ENCODE assay signal across 9 mouse cellular contexts in genomic region chr17:32235534-32236191, GRCm38 (mm10). TPM values are rescaled to one million over a fixed set of nuclear protein-coding genes. Genes with fewer than 3 reads are reported as not detected.
DNase-seq lines count a peak whose midpoint lies in the region; ATAC-seq and TF ChIP-seq lines count a peak whose summit lies in the region.
"Had no signal": no experiment of that assay in that cellular context is flagged by ENCODE, and none has a peak within 500 bp of the region (broad histone marks: within the 10 kb centered on the region; RNA-seq: fewer than 3 reads in every experiment).

No protein-coding gene starts in this region.

- no peaks in the 10 kb centered on the region for H3K27me3 ChIP-seq in embryonic facial prominence, embryonic 12.5 days
- no peaks in the 10 kb centered on the region for H3K27me3 ChIP-seq in kidney, embryonic 14.5 days (ENCODE audit: control insufficient read depth, insufficient read depth, low read length)
- no peaks in the 10 kb centered on the region for H3K27me3 ChIP-seq in limb, embryonic 14.5 days (ENCODE audit: control insufficient read depth, insufficient read depth, low read length)

- peaks cover 19% of the 10 kb centered on the region for H3K4me1 ChIP-seq in embryonic facial prominence, embryonic 12.5 days
- H3K4me1 ChIP-seq in kidney, embryonic 14.5 days (ENCODE audit: control insufficient read depth, insufficient read depth, low read length): no peaks in the 10 kb centered on the region
- peaks cover 9% of the 10 kb centered on the region; the same call in 1 of the 2 replicates for H3K4me1 ChIP-seq in limb, embryonic 14.5 days (ENCODE audit: control insufficient read depth, insufficient read depth, low read length)

- H3K27ac ChIP-seq in embryonic facial prominence, embryonic 12.5 days: peak overlapping the region; percentile 37
- 0 out of 2 replicates have a peak overlapping the region, but pooled peaks have one; percentile 17 for H3K27ac ChIP-seq in kidney, embryonic 14.5 days (ENCODE audit: low read depth, low read length)
- H3K27ac ChIP-seq in limb, embryonic 14.5 days (replicated peaks; ENCODE audit: low read depth, low read length): peak overlapping the region; percentile 23

- no peak for TF ChIP-seq POLR2A in limb, embryonic 14.5 days (IDR thresholded peaks at IDR 0.05; ENCODE audit: borderline replicate concordance, extremely low read depth, insufficient read depth, insufficient read length)

- no peak overlapping the region for H3K4me3 ChIP-seq in embryonic facial prominence, embryonic 12.5 days
- no peak overlapping the region for H3K4me3 ChIP-seq in kidney, embryonic 14.5 days (ENCODE audit: low read length)
- no peak overlapping the region for H3K4me3 ChIP-seq in limb, embryonic 14.5 days (replicated peaks; ENCODE audit: low read length)

- no peaks in the 10 kb centered on the region for H3K9me3 ChIP-seq in embryonic facial prominence, embryonic 12.5 days
- no peaks in the 10 kb centered on the region for H3K9me3 ChIP-seq in kidney, embryonic 14.5 days (ENCODE audit: control insufficient read depth, low read length)
- no peaks in the 10 kb centered on the region for H3K9me3 ChIP-seq in limb, embryonic 14.5 days (ENCODE audit: control insufficient read depth, low read length)

- H3K36me3 ChIP-seq in embryonic facial prominence, embryonic 12.5 days: peaks cover 5% of the 10 kb centered on the region
- H3K36me3 ChIP-seq in kidney, embryonic 14.5 days (ENCODE audit: control insufficient read depth, insufficient read depth, low read length): no peaks in the 10 kb centered on the region; the same call in 1 of the 2 replicates
- H3K36me3 ChIP-seq in limb, embryonic 14.5 days (ENCODE audit: control insufficient read depth, insufficient read depth, low read length): peaks cover 5% of the 10 kb centered on the region; the same call in 1 of the 2 replicates

- peak; percentile 48 for DNase-seq in adrenal gland, postnatal 14 days
- DNase-seq in adrenal gland, postnatal 4 days (ENCODE audit: low spot score in 2 of 2): no peak
- peak; percentile 55 for DNase-seq in heart, adult 8-10 months (ENCODE audit: low spot score)
- DNase-seq in limb, embryonic 14.5 days (ENCODE audit: low spot score): peak; percentile 76
- peak; percentile 22 for DNase-seq in retina, adult 2 months (ENCODE audit: low read depth, low spot score)
- DNase-seq in thymus, postnatal 0 days (ENCODE audit: low spot score): no peak

- ATAC-seq in embryonic facial prominence, embryonic 12.5 days (ENCODE audit: insufficient number of reproducible peaks, insufficient read depth, low FRiP score, low TSS enrichment): no peak
- no peak for ATAC-seq in kidney, embryonic 14.5 days (ENCODE audit: low FRiP score, low TSS enrichment)
- peak; percentile 67 for ATAC-seq in limb, embryonic 14.5 days (ENCODE audit: low FRiP score, low read depth)

- no peak overlapping the region for H3K4me2 ChIP-seq in embryonic facial prominence, embryonic 12.5 days (replicated peaks)
- no peak overlapping the region for H3K4me2 ChIP-seq in kidney, embryonic 14.5 days (replicated peaks; ENCODE audit: low read depth, low read length)
- H3K4me2 ChIP-seq in limb, embryonic 14.5 days (replicated peaks; ENCODE audit: low read depth, low read length, severe bottlenecking): no peak overlapping the region

- H3K9ac ChIP-seq in embryonic facial prominence, embryonic 12.5 days: no peak overlapping the region
- H3K9ac ChIP-seq in kidney, embryonic 14.5 days (ENCODE audit: low read depth, low read length): no peak overlapping the region
- H3K9ac ChIP-seq in limb, embryonic 14.5 days (ENCODE audit: low read depth, low read length, severe bottlenecking): no peak overlapping the region

- 54% methylated on average over 5 of the region's 5 CpGs for WGBS in embryonic facial prominence, embryonic 12.5 days
- 67% methylated on average over 5 of the region's 5 CpGs for WGBS in kidney, embryonic 14.5 days
- 53% methylated on average over 5 of the region's 5 CpGs for WGBS in limb, embryonic 14.5 days

RNA-seq across cellular contexts. Expression of gene Ephx3, which starts 46.3 kb away (rescaled TPM):
- total RNA-seq in adrenal gland, postnatal 14 days (2021): 0.22 and 0.30 TPM in 2 replicates
- under 1 TPM in 1 of 2 experiments, not detected in 1; 0.28 TPM for total RNA-seq in adrenal gland, postnatal 4 days (2021)
- polyA plus RNA-seq in embryonic facial prominence, embryonic 12.5 days (2016; fragmentation: Nextera tagmentation; extraction: Ambion mirVana): 0.23 and 0.27 TPM in 2 replicates
- total RNA-seq in heart, adult 8-10 months (2022): 1 to 10 TPM in 1 of 4 experiments, under 1 TPM in 3; 0.40 to 1.4 (median 0.69) TPM
- polyA plus RNA-seq in kidney, embryonic 14.5 days (2014; fragmentation: Nextera tagmentation; extraction: Ambion mirVana): 0.10 TPM in 1 of 2 replicates, not detected in the other
- 1.6 and 1.9 TPM in 2 replicates for polyA plus RNA-seq in limb, embryonic 14.5 days (2012; rRNA removed)
- polyA plus RNA-seq in limb, embryonic 14.5 days (2014; fragmentation: Nextera tagmentation; extraction: Ambion mirVana): 3.3 and 5.5 TPM in 2 replicates
- 0.62 and 0.68 TPM in 2 replicates for polyA plus RNA-seq in thymus, postnatal 0 days (2015; fragmentation: Nextera tagmentation; extraction: Ambion mirVana)
- total RNA-seq: common myeloid progenitor, adult 5-6 weeks had no signal

RNA-seq across cellular contexts. Expression of gene Brd4, which starts 48.9 kb away (rescaled TPM):
- total RNA-seq in adrenal gland, postnatal 14 days (2021): 110 and 118 TPM in 2 replicates
- 100 to 1,000 TPM; 119 to 139 TPM for total RNA-seq in adrenal gland, postnatal 4 days (2021)
- 107 and 112 TPM in 2 replicates for polyA plus RNA-seq in embryonic facial prominence, embryonic 12.5 days (2016; fragmentation: Nextera tagmentation; extraction: Ambion mirVana)
- total RNA-seq in heart, adult 8-10 months (2022): 10 to 100 TPM; 48.1 to 61.7 (median 48.7) TPM
- polyA plus RNA-seq in kidney, embryonic 14.5 days (2014; fragmentation: Nextera tagmentation; extraction: Ambion mirVana): 94.5 and 132 TPM in 2 replicates
- polyA plus RNA-seq in limb, embryonic 14.5 days (2012; rRNA removed): 75.6 and 80.0 TPM in 2 replicates
- 97.3 and 117 TPM in 2 replicates for polyA plus RNA-seq in limb, embryonic 14.5 days (2014; fragmentation: Nextera tagmentation; extraction: Ambion mirVana)
- 53.3 and 60.7 TPM in 2 replicates for polyA plus RNA-seq in thymus, postnatal 0 days (2015; fragmentation: Nextera tagmentation; extraction: Ambion mirVana)

Comparison
In these comparisons a context has a peak if more than half of its experiments do, and no peak if none do; other contexts are left out.
1. DNase-seq: peak in adrenal gland, postnatal 14 days (single experiment), heart, adult 8-10 months (single experiment), limb, embryonic 14.5 days (single experiment) and retina, adult 2 months (single experiment); none in adrenal gland, postnatal 4 days (0 of 2) and thymus, postnatal 0 days (single experiment).
2. Peak in every context shown above with its lines, with median percentiles within 50 percentile points of each other: H3K27ac ChIP-seq.